8 mouse cellular contexts compared by ENCODE assay signal in genomic region chr4:133250609-133251008, GRCm38 (mm10). TPM values are rescaled to one million over a fixed set of nuclear protein-coding genes. Genes with fewer than 3 reads are reported as not detected.
DNase-seq lines count a peak whose midpoint lies in the region; ATAC-seq and TF ChIP-seq lines count a peak whose summit lies in the region.

No protein-coding gene starts in this region.

- peak; percentile 57 for DNase-seq in ES-E14 (ENCODE audit: low read depth, low spot score)
- peak; percentile 89 for DNase-seq in cerebellum, adult 8-10 months
- peak; percentile 86 for DNase-seq in hindbrain, embryonic 10.5 days (ENCODE audit: low spot score)
- peak; percentile 62 to 79 for DNase-seq in layer of hippocampus, adult 8-10 months (ENCODE audit: low spot score in 2 of 2)
- DNase-seq in lung, embryonic 14.5 days: peak; percentile 82
- peak; percentile 65 to 72 for DNase-seq in thymus, adult 18-20 months

- H3K36me3 ChIP-seq in ES-E14 (ENCODE audit: control insufficient read depth, insufficient read depth, low read length, poor library complexity, severe bottlenecking): no peaks in the 10 kb centered on the region
- no peaks in the 10 kb centered on the region for H3K36me3 ChIP-seq in hindbrain, embryonic 10.5 days
- H3K36me3 ChIP-seq in lung, embryonic 14.5 days (ENCODE audit: insufficient read depth): no peaks in the 10 kb centered on the region

- H3K9me3 ChIP-seq in ES-E14 (ENCODE audit: control insufficient read depth, insufficient read depth, low read depth, low read length): no peaks in the 10 kb centered on the region
- no peaks in the 10 kb centered on the region for H3K9me3 ChIP-seq in hindbrain, embryonic 10.5 days
- no peaks in the 10 kb centered on the region for H3K9me3 ChIP-seq in lung, embryonic 14.5 days (ENCODE audit: low read depth, low read length)

- peak; percentile 75 for ATAC-seq in frontal cortex, adult (ENCODE audit: low TSS enrichment)
- no peak for ATAC-seq in lung, embryonic 14.5 days (ENCODE audit: insufficient read depth)
- peak; percentile 47 for ATAC-seq in neutrophil, adult 5-6 weeks (ENCODE audit: extremely low read depth, insufficient number of reproducible peaks, low FRiP score, poor library complexity, severe bottlenecking)

- H3K4me3 ChIP-seq in ES-E14 (ENCODE audit: insufficient read depth in 1 of 2, low read depth in 1 of 2, low read length in 2 of 2, poor library complexity in 1 of 2, severe bottlenecking in 1 of 2): peak overlapping the region; percentile 26 to 52
- peak overlapping the region; percentile 53 for H3K4me3 ChIP-seq in hindbrain, embryonic 10.5 days
- peak overlapping the region; percentile 37 for H3K4me3 ChIP-seq in lung, embryonic 14.5 days (ENCODE audit: low read depth, low read length)

- peak overlapping the region; percentile 67 for H3K4me2 ChIP-seq in lung, embryonic 14.5 days

- in situ Hi-C loops in ES-E14 (cut with MboI; ENCODE audit: low sequenced_read_pairs in 2 of 2, unreplicated experiment in 2 of 2): no loop called here

- H3K4me1 ChIP-seq in ES-E14 (ENCODE audit: control insufficient read depth in 2 of 2, insufficient read depth in 2 of 2, low read length in 2 of 2, poor library complexity in 1 of 2): peaks cover 0 to 16% of the 10 kb centered on the region in 2 experiments; a peak in 2 of 4 replicates
- peaks cover 43% of the 10 kb centered on the region for H3K4me1 ChIP-seq in hindbrain, embryonic 10.5 days (replicated peaks)
- H3K4me1 ChIP-seq in lung, embryonic 14.5 days (ENCODE audit: insufficient read depth): no peaks in the 10 kb centered on the region

- peak; percentile 89 for TF ChIP-seq CTCF in lung, embryonic 14.5 days (IDR thresholded peaks at IDR 0.05; ENCODE audit: low read depth)

- H3K27ac ChIP-seq in ES-E14 (ENCODE audit: insufficient read depth, low read depth, low read length, poor library complexity, severe bottlenecking): no peak overlapping the region
- peak overlapping the region; percentile 66 for H3K27ac ChIP-seq in hindbrain, embryonic 10.5 days
- H3K27ac ChIP-seq in lung, embryonic 14.5 days (ENCODE audit: low read depth): no peak overlapping the region

- 4% methylated on average over 22 of the region's 22 CpGs for WGBS in hindbrain, embryonic 10.5 days
- WGBS in lung, embryonic 14.5 days: 3% methylated on average over 22 of the region's 22 CpGs

- peaks cover 100% of the 10 kb centered on the region for H3K27me3 ChIP-seq in hindbrain, embryonic 10.5 days (ENCODE audit: insufficient read depth, poor library complexity, severe bottlenecking)
- peaks cover 46% of the 10 kb centered on the region for H3K27me3 ChIP-seq in lung, embryonic 14.5 days (ENCODE audit: insufficient read depth, low read length)

- peak overlapping the region; percentile 52; the same call in 1 of the 2 replicates for H3K9ac ChIP-seq in ES-E14 (ENCODE audit: insufficient read depth, low read depth, low read length, poor library complexity, severe bottlenecking)
- peak overlapping the region; percentile 33; the same call in 1 of the 2 replicates for H3K9ac ChIP-seq in lung, embryonic 14.5 days

TF ChIP-seq in ES-E14, 5 proteins besides CTCF, POLR2A, EP300 and RAD21:
- TF ChIP-seq ZC3H11A (IDR thresholded peaks at IDR 0.05; ENCODE audit: borderline replicate concordance, low read depth, low read length): 0 out of 2 replicates have a peak, but pooled peaks have one; percentile 19
- TF ChIP-seq HCFC1 (IDR thresholded peaks at IDR 0.05; ENCODE audit: borderline replicate concordance, insufficient read depth, low read length): 0 out of 2 replicates have a peak, but pooled peaks have one; percentile 31
- no peak for TF ChIP-seq CHD2 (IDR thresholded peaks at IDR 0.05; ENCODE audit: low read depth, low read length)
- no peak for TF ChIP-seq ZNF384 (IDR thresholded peaks at IDR 0.05; ENCODE audit: low read depth, low read length)
- no peak for TF ChIP-seq MAFK (IDR thresholded peaks at IDR 0.05; ENCODE audit: insufficient read depth, low read depth, low read length)

RNA-seq across cellular contexts. Expression of gene Map3k6, which starts 10.0 kb away (rescaled TPM):
- total RNA-seq in ES-E14 (2012; rRNA removed): 2.7 and 4.3 TPM in 2 replicates
- polyA plus RNA-seq in hindbrain, embryonic 10.5 days (2016; fragmentation: Nextera tagmentation; extraction: Ambion mirVana): 1.7 and 1.9 TPM in 2 replicates
- total RNA-seq in layer of hippocampus, adult 8-10 months (2022): 1 to 10 TPM; 4.8 to 6.1 (median 5.8) TPM
- 2.0 and 2.2 TPM in 2 replicates for polyA plus RNA-seq in lung, embryonic 14.5 days (2014; fragmentation: Nextera tagmentation; extraction: Ambion mirVana)
- 1.0 and 2.9 TPM in 2 replicates for total RNA-seq in neutrophil, adult 5-6 weeks (2017)

RNA-seq across cellular contexts. Expression of gene Sytl1, which starts 12.3 kb away (rescaled TPM):
- 2.0 and 4.4 TPM in 2 replicates for total RNA-seq in ES-E14 (2012; rRNA removed)
- polyA plus RNA-seq in hindbrain, embryonic 10.5 days (2016; fragmentation: Nextera tagmentation; extraction: Ambion mirVana): 1.2 and 1.6 TPM in 2 replicates
- 1 to 10 TPM in 3 of 4 experiments, under 1 TPM in 1; 0.84 to 1.4 (median 1.4) TPM for total RNA-seq in layer of hippocampus, adult 8-10 months (2022)
- 0.73 and 0.84 TPM in 2 replicates for polyA plus RNA-seq in lung, embryonic 14.5 days (2014; fragmentation: Nextera tagmentation; extraction: Ambion mirVana)
- 2.9 and 5.0 TPM in 2 replicates for total RNA-seq in neutrophil, adult 5-6 weeks (2017)

RNA-seq across cellular contexts. Expression of gene Tmem222, which starts 27.0 kb away (rescaled TPM):
- total RNA-seq in ES-E14 (2012; rRNA removed): 73.3 and 89.4 TPM in 2 replicates
- polyA plus RNA-seq in hindbrain, embryonic 10.5 days (2016; fragmentation: Nextera tagmentation; extraction: Ambion mirVana): 82.8 and 87.8 TPM in 2 replicates
- 10 to 100 TPM; 80.1 to 92.0 (median 85.6) TPM for total RNA-seq in layer of hippocampus, adult 8-10 months (2022)
- 86.5 and 88.1 TPM in 2 replicates for polyA plus RNA-seq in lung, embryonic 14.5 days (2014; fragmentation: Nextera tagmentation; extraction: Ambion mirVana)
- 17.1 and 18.0 TPM in 2 replicates for total RNA-seq in neutrophil, adult 5-6 weeks (2017)

RNA-seq across cellular contexts. Expression of gene Gpr3, which starts 38.3 kb away (rescaled TPM):
- total RNA-seq in ES-E14 (2012; rRNA removed): 0.85 and 1.5 TPM in 2 replicates
- polyA plus RNA-seq in hindbrain, embryonic 10.5 days (2016; fragmentation: Nextera tagmentation; extraction: Ambion mirVana): 0.32 and 0.35 TPM in 2 replicates
- total RNA-seq in layer of hippocampus, adult 8-10 months (2022): 1 to 10 TPM; 4.3 to 8.0 (median 6.5) TPM
- 0.18 TPM in 1 of 2 replicates, not detected in the other for polyA plus RNA-seq in lung, embryonic 14.5 days (2014; fragmentation: Nextera tagmentation; extraction: Ambion mirVana)
- not detected in 2 replicates for total RNA-seq in neutrophil, adult 5-6 weeks (2017)

RNA-seq across cellular contexts. Expression of gene Cd164l2, which starts 38.7 kb away (rescaled TPM):
- total RNA-seq in ES-E14 (2012; rRNA removed): 2.2 and 5.7 TPM in 2 replicates
- 1.1 and 2.2 TPM in 2 replicates for polyA plus RNA-seq in hindbrain, embryonic 10.5 days (2016; fragmentation: Nextera tagmentation; extraction: Ambion mirVana)
- total RNA-seq in layer of hippocampus, adult 8-10 months (2022): 1 to 10 TPM; 3.3 to 4.3 (median 3.9) TPM
- polyA plus RNA-seq in lung, embryonic 14.5 days (2014; fragmentation: Nextera tagmentation; extraction: Ambion mirVana): 5.0 and 7.4 TPM in 2 replicates
- total RNA-seq in neutrophil, adult 5-6 weeks (2017): 2.9 TPM in 1 of 2 replicates, not detected in the other
